Mouse (Mus musculus): ENCODE measurements at regions not wholly inside any gene's neighbourhood (a gene's known extent, or its start where the extent isn't known, plus 50 kb on each side); places are given as distances from the start of the nearest gene placed in this dataset. TPM values are rescaled to one million over a fixed set of nuclear protein-coding genes. Genes with fewer than 3 reads are reported as not detected.

DNA sequence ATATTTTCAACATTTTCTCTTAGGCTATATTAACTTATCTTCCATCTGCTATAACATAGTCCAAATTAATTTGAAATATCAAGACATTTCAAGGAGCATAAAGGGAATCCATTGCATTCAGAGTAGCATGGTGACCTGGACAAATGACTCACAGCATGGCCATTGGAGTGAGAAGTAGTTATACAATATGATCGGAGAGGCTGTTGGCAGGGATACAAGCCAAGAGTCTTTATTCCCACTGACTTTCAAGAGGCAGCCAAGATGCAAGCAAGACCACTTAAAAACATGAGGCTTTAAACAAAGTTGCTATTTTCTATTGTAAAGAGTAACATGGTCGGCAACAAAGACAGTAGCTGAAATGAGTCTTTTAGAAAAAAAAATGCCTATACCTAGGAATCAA is 1468.8 kb upstream of the Cdh6 start:
- no peaks in the 10 kb centered on the region for H3K36me3 ChIP-seq (ENCODE audit: insufficient read depth)
- H3K9me3 ChIP-seq (ENCODE audit: low read depth, low read length) = no peaks in the 10 kb centered on the region
- H3K27me3 ChIP-seq (ENCODE audit: insufficient read depth, low read length) = no peaks in the 10 kb centered on the region
- no peak for TF ChIP-seq CTCF (IDR thresholded peaks at IDR 0.05; ENCODE audit: low read depth)
- ATAC-seq (ENCODE audit: insufficient read depth) (no peak), DNase-seq (no peak)
- H3K4me2 ChIP-seq = no peak overlapping the region
- WGBS = 86% methylated on average over 2 of the region's 2 CpGs
- H3K27ac ChIP-seq (ENCODE audit: low read depth) = no peak overlapping the region
- H3K4me1 ChIP-seq (ENCODE audit: insufficient read depth) = no peaks in the 10 kb centered on the region
- H3K9ac ChIP-seq = no peak overlapping the region
- H3K4me3 ChIP-seq (ENCODE audit: low read depth, low read length) = no peak overlapping the region

DNA sequence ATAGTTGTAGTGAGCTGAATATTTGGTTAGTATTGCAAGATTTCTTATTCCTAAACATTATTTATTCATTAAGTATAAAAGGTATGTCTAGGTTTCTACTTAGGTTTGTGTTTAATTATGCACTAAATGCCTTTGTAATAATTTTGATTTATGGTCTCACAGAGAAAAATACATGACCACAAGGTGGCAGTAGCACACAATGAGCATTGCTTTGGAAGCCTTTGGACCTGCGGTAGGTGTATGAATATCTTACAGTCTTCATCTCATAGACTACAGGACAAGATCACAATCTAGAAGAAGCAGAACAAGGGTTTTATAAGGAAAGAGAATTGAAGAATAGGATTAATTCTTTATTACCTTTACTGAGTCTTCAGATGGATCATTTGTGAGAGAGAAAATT is 1455.0 kb upstream of the Cdh6 start:
- Histone ChIP-seq H3K36me3 (ENCODE audit: insufficient read depth) (no peaks in the 10 kb centered on the region), H3K27ac (ENCODE audit: low read depth) (no peak overlapping the region), H3K4me1 (ENCODE audit: insufficient read depth) (no peaks in the 10 kb centered on the region), H3K9ac (no peak overlapping the region), H3K4me2 (no peak overlapping the region), H3K4me3 (ENCODE audit: low read depth, low read length) (no peak overlapping the region), H3K27me3 (ENCODE audit: insufficient read depth, low read length) (no peaks in the 10 kb centered on the region), H3K9me3 (ENCODE audit: low read depth, low read length) (no peaks in the 10 kb centered on the region)
- DNase-seq (peak; percentile 73), ATAC-seq (ENCODE audit: insufficient read depth) (no peak)
- 44% methylated on average over 1 of the region's 1 CpGs for WGBS
- TF ChIP-seq CTCF (IDR thresholded peaks at IDR 0.05; ENCODE audit: low read depth) = peak; percentile 56

DNA sequence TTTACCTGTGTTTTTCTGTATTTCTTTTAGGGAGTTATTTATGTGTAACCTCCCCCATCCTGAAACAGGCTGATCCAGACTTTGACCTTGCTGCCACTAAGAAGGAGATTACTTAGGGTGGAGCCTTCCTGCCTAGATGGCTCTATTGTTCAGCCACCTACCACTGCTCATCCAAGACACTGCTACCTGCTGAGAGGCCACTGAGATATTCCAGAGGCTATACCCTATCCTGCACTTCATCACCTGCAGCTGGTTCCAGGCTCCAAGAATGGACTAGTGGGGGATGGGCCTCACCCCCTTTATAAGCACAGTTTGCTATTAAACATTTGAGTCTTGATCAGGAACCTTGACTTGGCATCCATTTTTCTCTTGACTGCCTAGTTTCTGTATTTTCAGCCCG is 1433.2 kb upstream of the Cdh6 start:
- no peak overlapping the region for H3K4me2 ChIP-seq

More for the DNA sequence above, 1433.2 kb upstream of the Cdh6 start:
- Histone ChIP-seq H3K4me3 (ENCODE audit: low read depth, low read length) (no peak overlapping the region), H3K36me3 (ENCODE audit: insufficient read depth) (no peaks in the 10 kb centered on the region), H3K27me3 (ENCODE audit: insufficient read depth, low read length) (no peaks in the 10 kb centered on the region), H3K9ac (no peak overlapping the region), H3K4me1 (ENCODE audit: insufficient read depth) (no peaks in the 10 kb centered on the region), H3K9me3 (ENCODE audit: low read depth, low read length) (no peaks in the 10 kb centered on the region), H3K27ac (ENCODE audit: low read depth) (no peak overlapping the region)
- WGBS = 71% methylated on average over 1 of the region's 1 CpGs
- no peak for ATAC-seq (ENCODE audit: insufficient read depth)
- no peak for TF ChIP-seq CTCF (IDR thresholded peaks at IDR 0.05; ENCODE audit: low read depth)
- DNase-seq = no peak

Small RNAs in the stretch of these regions (microRNA-seq; reads per million reads assigned to microRNA genes)
- gene Gm24080 (ENCODE audit: borderline number of aligned reads) = not detected
